Mouse (Mus musculus): ENCODE results near the gene Itpr2. TPM values are rescaled to one million over a fixed set of nuclear protein-coding genes. Genes with fewer than 3 reads are reported as not detected.

The Itpr2 gene
- polyA plus RNA-seq, 1 experiment from 2014 or later, result 9.0 TPM

DNA sequence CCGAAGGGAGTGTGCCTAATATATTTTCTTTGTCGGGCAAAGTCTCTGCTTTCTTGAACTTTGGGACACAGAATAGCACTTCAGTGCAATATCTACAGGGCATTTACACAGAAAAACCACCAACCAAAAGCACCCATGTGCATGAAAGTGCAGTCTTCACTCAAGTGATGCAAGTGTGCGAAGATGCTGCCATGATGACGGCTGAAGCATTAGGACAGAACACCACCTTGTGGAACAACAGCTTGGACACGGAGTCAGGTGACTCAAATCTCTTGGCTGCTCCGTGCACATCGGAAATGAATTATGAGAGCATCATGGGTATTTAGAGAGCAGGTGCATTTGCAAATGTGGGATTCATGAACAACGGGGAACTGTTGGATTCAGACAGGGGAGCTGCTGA is 420.4 kb downstream of the Itpr2 start:
- WGBS, result 94% methylated on average over 8 of the region's 8 CpGs
- no peak overlapping the region for H3K4me3 ChIP-seq (ENCODE audit: low read depth, low read length)
- H3K36me3 ChIP-seq (ENCODE audit: control insufficient read depth, insufficient read depth, low read length), result no peaks in the 10 kb centered on the region
- no peak overlapping the region for H3K9ac ChIP-seq (ENCODE audit: low read depth, low read length)
- peaks cover 5% of the 10 kb centered on the region; the same call in 1 of the 2 replicates for H3K4me1 ChIP-seq (ENCODE audit: control insufficient read depth, insufficient read depth, low read length)
- no peak overlapping the region for H3K27ac ChIP-seq (ENCODE audit: low read length)
- H3K9me3 ChIP-seq (replicated peaks; ENCODE audit: control insufficient read depth, low read length, poor library complexity, severe bottlenecking), result peaks cover 2% of the 10 kb centered on the region; the same call in 1 of the 2 replicates
- no peak for ATAC-seq
- H3K4me2 ChIP-seq (ENCODE audit: low read length), result no peak overlapping the region
- H3K27me3 ChIP-seq (ENCODE audit: control insufficient read depth, insufficient read depth, low read depth, low read length), result no peaks in the 10 kb centered on the region

DNA sequence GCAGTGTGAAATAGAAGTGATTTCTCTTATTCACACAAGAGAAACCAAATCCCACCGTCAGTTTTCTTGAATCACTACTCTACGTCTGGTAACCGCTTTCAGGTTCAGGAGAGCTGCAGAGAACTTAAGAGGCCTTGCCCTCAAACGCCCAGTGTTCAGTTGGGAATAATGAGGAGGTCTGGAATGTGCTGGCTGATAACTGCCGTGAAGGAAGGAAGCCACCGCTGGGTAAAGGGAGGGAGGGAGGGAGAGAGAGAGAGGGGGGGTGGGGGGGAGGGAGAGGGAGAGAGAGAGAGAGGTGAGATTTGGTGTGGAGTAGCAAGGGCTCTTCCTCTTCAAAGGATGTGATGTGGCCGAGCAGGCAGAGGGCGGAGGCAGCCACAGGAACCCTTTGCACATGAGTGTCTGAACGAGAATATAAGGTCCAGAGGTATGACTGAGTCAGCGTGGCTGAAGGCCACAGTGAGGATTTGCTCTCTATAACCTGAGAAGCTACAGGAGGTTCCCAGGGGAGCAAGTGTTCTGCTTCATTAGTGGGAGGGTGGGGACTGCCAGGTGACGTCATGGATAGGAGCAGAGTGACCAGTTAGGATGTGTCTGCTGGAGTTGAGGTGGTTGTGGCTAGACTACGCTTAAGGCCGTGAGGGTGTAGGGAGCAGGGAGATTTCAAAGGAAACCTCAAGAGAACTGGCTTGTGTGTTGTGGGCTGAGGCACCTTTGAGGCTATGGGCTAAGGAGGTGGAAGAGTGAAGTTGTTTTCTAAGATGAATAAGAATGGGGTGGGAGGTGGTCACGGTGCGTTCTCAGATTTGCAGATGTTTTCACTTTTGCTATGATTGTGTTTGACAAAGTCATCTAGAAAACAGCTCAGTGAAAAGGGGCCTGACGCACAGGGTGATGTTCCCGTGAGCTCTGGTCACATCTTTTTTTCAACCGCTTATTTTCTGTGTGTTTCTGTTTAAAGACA is 421.2 kb downstream of the Itpr2 start:
- no peak overlapping the region for H3K27ac ChIP-seq (ENCODE audit: low read length)
- H3K4me3 ChIP-seq (ENCODE audit: low read depth, low read length), result no peak overlapping the region
- H3K27me3 ChIP-seq (ENCODE audit: control insufficient read depth, insufficient read depth, low read depth, low read length), result no peaks in the 10 kb centered on the region
- ATAC-seq, result no peak
- H3K36me3 ChIP-seq (ENCODE audit: control insufficient read depth, insufficient read depth, low read length), result no peaks in the 10 kb centered on the region
- peaks cover 5% of the 10 kb centered on the region; the same call in 1 of the 2 replicates for H3K4me1 ChIP-seq (ENCODE audit: control insufficient read depth, insufficient read depth, low read length)
- WGBS, result 68% methylated on average over 18 of the region's 18 CpGs
- no peak overlapping the region for H3K4me2 ChIP-seq (ENCODE audit: low read length)
- 0 out of 2 replicates have a peak, but pooled peaks cover 3% of the 10 kb centered on the region for H3K9me3 ChIP-seq (replicated peaks; ENCODE audit: control insufficient read depth, low read length, poor library complexity, severe bottlenecking)
- no peak overlapping the region for H3K9ac ChIP-seq (ENCODE audit: low read depth, low read length)

DNA sequence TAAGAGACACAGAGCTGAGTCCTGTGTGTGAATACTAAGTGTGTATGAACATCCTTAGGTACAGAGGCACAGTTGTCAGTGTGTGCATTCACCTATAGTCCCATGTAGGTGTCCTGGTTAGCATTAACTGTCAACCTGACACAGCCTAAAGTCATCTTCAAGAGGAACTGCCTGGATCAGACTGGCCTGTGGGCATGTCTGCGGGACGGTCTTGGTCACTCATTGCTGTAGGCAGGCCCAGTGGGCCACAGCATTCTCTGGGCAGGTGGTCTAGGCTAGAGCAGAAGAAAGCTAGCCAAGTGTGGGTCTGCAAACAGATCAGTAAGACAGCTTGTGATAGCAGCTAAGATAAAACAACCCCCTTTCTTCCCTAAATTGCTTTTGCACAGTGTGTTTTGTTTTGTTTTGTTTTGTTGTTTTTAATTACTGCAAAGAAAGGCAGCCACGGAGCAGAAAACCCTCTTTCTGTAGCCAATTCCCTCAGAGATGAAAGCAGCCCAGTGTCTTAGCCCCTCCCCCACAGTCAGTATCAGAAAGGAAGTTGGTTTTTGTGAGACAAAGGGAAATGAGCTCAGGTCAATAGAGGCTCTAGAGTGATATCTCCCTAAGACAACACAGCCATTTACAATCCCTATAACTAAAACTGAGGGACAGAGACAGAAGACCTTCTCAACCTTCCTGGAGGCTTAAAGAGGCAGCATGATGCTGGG is 422.1 kb downstream of the Itpr2 start:
- WGBS, result 52% methylated on average over 3 of the region's 3 CpGs
- no peak overlapping the region for H3K4me2 ChIP-seq (ENCODE audit: low read length)
- ATAC-seq, result no peak
- H3K4me3 ChIP-seq (ENCODE audit: low read depth, low read length), result no peak overlapping the region
- H3K4me1 ChIP-seq (ENCODE audit: control insufficient read depth, insufficient read depth, low read length), result peaks cover 5% of the 10 kb centered on the region; the same call in 1 of the 2 replicates
- no peak overlapping the region for H3K27ac ChIP-seq (ENCODE audit: low read length)
- no peaks in the 10 kb centered on the region for H3K27me3 ChIP-seq (ENCODE audit: control insufficient read depth, insufficient read depth, low read depth, low read length)
- H3K9ac ChIP-seq (ENCODE audit: low read depth, low read length), result no peak overlapping the region
- no peaks in the 10 kb centered on the region for H3K36me3 ChIP-seq (ENCODE audit: control insufficient read depth, insufficient read depth, low read length)
- 0 out of 2 replicates have a peak, but pooled peaks cover 3% of the 10 kb centered on the region for H3K9me3 ChIP-seq (replicated peaks; ENCODE audit: control insufficient read depth, low read length, poor library complexity, severe bottlenecking)

DNA sequence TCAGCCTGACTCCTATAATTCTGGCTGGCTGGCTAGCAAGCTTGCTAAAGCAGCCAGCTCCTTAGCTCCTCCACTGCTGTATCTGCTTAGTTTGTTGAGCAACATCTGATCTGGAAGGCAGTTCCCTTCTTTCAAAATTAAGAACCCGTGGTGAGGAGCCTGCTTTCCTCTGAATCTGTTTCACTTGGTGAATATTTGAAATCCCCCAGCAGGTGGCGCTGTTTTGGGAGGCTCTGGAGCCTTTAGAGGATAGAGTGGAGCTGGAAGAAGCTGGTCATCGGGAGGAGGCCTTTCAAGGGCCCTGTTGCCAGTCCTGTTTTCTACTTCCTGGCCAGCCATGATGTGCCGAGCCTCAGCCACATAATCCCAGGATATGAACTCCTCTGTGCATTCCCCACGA is 422.8 kb downstream of the Itpr2 start:
- Histone ChIP-seq H3K4me2 (ENCODE audit: low read length) (no peak overlapping the region), H3K36me3 (ENCODE audit: control insufficient read depth, insufficient read depth, low read length) (no peaks in the 10 kb centered on the region), H3K27ac (ENCODE audit: low read length) (no peak overlapping the region), H3K4me3 (ENCODE audit: low read depth, low read length) (no peak overlapping the region), H3K4me1 (ENCODE audit: control insufficient read depth, insufficient read depth, low read length) (peaks cover 5% of the 10 kb centered on the region; the same call in 1 of the 2 replicates), H3K9me3 (replicated peaks; ENCODE audit: control insufficient read depth, low read length, poor library complexity, severe bottlenecking) (0 out of 2 replicates have a peak, but pooled peaks cover 3% of the 10 kb centered on the region), H3K27me3 (ENCODE audit: control insufficient read depth, insufficient read depth, low read depth, low read length) (no peaks in the 10 kb centered on the region), H3K9ac (ENCODE audit: low read depth, low read length) (no peak overlapping the region)
- no peak for ATAC-seq
- WGBS, result 49% methylated on average over 5 of the region's 5 CpGs

DNA sequence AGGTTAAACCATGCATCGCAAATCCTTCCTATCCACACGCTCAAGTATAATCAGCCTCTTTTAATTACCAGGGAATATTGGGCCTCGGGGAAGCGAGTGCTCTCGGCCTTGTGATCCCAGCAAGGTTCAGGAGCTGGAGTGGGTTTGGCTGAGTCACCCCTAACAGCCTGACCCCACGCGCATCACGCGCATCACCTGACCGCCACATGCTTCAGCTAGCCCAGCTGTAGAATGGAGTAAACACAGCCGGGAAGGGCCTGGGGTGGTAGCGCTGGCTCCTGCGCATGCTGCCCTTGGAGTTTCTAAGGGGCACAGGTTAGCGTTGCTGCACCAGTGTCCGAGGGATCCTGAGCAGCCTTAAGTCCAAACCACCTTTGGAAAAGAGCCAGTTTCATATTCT is 423.9 kb downstream of the Itpr2 start:
- H3K36me3 ChIP-seq (ENCODE audit: control insufficient read depth, insufficient read depth, low read length), result no peaks in the 10 kb centered on the region
- 85% methylated on average over 15 of the region's 15 CpGs for WGBS

DNA sequence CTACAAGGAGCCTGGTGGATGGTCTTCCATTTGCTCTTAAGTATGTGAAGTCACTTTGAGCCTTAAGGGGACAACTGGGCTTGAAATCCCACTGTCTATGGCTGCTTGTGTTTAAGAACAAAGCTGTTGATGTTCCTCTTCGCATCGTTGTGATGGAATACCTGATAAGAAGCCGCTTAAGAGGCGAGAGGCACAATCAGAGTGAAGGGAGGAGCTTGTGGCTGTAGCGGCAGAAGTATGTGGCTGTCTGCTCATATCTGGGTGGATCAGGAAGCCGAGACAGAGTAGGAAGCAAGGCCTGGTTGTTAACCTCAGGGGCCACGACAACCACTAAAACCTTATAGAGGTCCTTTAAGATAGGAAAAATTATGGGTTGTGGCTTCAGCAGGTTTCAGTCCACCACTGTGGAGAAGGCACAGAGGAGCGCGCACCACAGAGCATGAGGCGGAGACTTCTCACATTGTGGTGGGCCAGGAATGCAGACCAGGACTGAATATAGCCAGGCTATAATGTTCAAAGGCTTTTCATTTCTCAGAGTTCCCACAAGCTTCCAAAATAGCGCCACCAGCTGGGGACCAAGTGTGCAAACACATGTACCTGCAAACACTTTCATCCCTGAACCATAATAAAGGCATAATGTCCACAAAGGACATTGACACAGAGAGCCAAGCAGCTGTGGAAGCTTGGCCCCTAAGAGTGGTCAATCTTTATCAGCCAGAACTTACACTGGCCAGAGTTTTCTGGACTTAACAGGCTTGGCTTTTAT is 424.7 kb downstream of the Itpr2 start:
- Histone ChIP-seq H3K27me3 (ENCODE audit: control insufficient read depth, insufficient read depth, low read depth, low read length) (no peaks in the 10 kb centered on the region), H3K4me2 (ENCODE audit: low read length) (no peak overlapping the region), H3K27ac (ENCODE audit: low read length) (no peak overlapping the region), H3K36me3 (ENCODE audit: control insufficient read depth, insufficient read depth, low read length) (no peaks in the 10 kb centered on the region), H3K4me3 (ENCODE audit: low read depth, low read length) (no peak overlapping the region), H3K9ac (ENCODE audit: low read depth, low read length) (no peak overlapping the region), H3K4me1 (ENCODE audit: control insufficient read depth, insufficient read depth, low read length) (peaks cover 5% of the 10 kb centered on the region; the same call in 1 of the 2 replicates), H3K9me3 (replicated peaks; ENCODE audit: control insufficient read depth, low read length, poor library complexity, severe bottlenecking) (0 out of 2 replicates have a peak, but pooled peaks cover 8% of the 10 kb centered on the region)
- 89% methylated on average over 11 of the region's 11 CpGs for WGBS
- ATAC-seq, result no peak

More for the DNA sequence above, 423.9 kb downstream of the Itpr2 start:
- H3K4me2 ChIP-seq (ENCODE audit: low read length), result no peak overlapping the region
- no peak for ATAC-seq
- no peak overlapping the region for H3K4me3 ChIP-seq (ENCODE audit: low read depth, low read length)
- peaks cover 5% of the 10 kb centered on the region; the same call in 1 of the 2 replicates for H3K4me1 ChIP-seq (ENCODE audit: control insufficient read depth, insufficient read depth, low read length)
- 0 out of 2 replicates have a peak, but pooled peaks cover 8% of the 10 kb centered on the region for H3K9me3 ChIP-seq (replicated peaks; ENCODE audit: control insufficient read depth, low read length, poor library complexity, severe bottlenecking)
- no peak overlapping the region for H3K27ac ChIP-seq (ENCODE audit: low read length)
- H3K9ac ChIP-seq (ENCODE audit: low read depth, low read length), result no peak overlapping the region
- no peaks in the 10 kb centered on the region for H3K27me3 ChIP-seq (ENCODE audit: control insufficient read depth, insufficient read depth, low read depth, low read length)

DNA sequence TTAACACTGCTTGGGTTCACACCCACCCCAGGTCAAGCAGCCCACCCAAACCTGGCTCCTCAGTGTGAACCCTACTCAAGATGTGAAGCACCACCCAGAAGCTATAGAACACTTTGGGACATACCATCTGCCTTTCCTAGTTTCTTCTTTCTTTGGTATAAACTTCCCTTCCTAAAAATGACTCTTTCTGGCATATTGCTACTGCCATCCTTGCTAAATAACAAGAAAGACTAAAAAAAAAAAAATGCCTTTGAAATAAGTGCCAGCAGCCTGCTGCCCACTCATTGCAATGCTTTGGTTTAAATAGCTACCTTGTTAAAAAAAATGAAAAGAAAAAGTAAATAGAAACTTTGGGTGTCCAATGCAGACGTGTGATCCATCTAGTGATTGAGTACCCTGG is 429.2 kb downstream of the Itpr2 start:
- Histone ChIP-seq H3K4me1 (ENCODE audit: control insufficient read depth, insufficient read depth, low read length) (no peaks in the 10 kb centered on the region), H3K36me3 (ENCODE audit: control insufficient read depth, insufficient read depth, low read length) (no peaks in the 10 kb centered on the region), H3K9me3 (replicated peaks; ENCODE audit: control insufficient read depth, low read length, poor library complexity, severe bottlenecking) (0 out of 2 replicates have a peak, but pooled peaks cover 8% of the 10 kb centered on the region), H3K27ac (ENCODE audit: low read length) (no peak overlapping the region), H3K4me2 (ENCODE audit: low read length) (no peak overlapping the region), H3K27me3 (ENCODE audit: control insufficient read depth, insufficient read depth, low read depth, low read length) (no peaks in the 10 kb centered on the region), H3K4me3 (ENCODE audit: low read depth, low read length) (no peak overlapping the region), H3K9ac (ENCODE audit: low read depth, low read length) (no peak overlapping the region)
- no peak for ATAC-seq
- WGBS, result 71% methylated on average over 1 of the region's 1 CpGs

DNA sequence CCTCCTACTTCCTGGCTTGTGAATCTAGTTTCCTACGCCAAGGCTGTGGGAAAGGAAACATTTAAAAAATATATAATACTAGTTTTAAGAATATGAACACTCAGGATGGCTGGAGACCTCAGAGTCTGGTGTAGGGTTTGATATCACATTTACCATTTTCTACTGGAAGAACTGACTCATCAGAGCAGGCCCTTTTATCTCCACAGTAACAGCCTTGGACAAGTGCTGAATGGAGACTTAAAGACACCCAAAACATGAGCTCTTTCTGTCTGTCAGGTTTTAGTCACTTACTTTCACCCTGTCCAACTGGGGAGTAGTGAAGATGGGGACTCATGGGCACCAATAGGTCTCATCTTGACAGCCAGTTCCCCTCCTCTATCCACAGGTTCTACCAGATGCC is 430.1 kb downstream of the Itpr2 start:
- Histone ChIP-seq H3K27ac (ENCODE audit: low read length) (no peak overlapping the region), H3K27me3 (ENCODE audit: control insufficient read depth, insufficient read depth, low read depth, low read length) (no peaks in the 10 kb centered on the region), H3K9ac (ENCODE audit: low read depth, low read length) (no peak overlapping the region), H3K9me3 (replicated peaks; ENCODE audit: control insufficient read depth, low read length, poor library complexity, severe bottlenecking) (0 out of 2 replicates have a peak, but pooled peaks cover 8% of the 10 kb centered on the region), H3K4me3 (ENCODE audit: low read depth, low read length) (no peak overlapping the region), H3K4me2 (ENCODE audit: low read length) (no peak overlapping the region), H3K36me3 (ENCODE audit: control insufficient read depth, insufficient read depth, low read length) (no peaks in the 10 kb centered on the region), H3K4me1 (ENCODE audit: control insufficient read depth, insufficient read depth, low read length) (no peaks in the 10 kb centered on the region)
- 94% methylated on average over 1 of the region's 1 CpGs for WGBS
- no peak for ATAC-seq
